Mouse (Mus musculus): ENCODE results near the gene Susd6. TPM values are rescaled to one million over a fixed set of nuclear protein-coding genes. Genes with fewer than 3 reads are reported as not detected.

Gene Susd6
- total and polyA plus RNA-seq, 3 experiments: 29.6 to 135 (median 66.6) TPM

GRCm38 (mm10) chr12:80782892-80783291 lies 7.4 kb upstream of the Susd6 start:
- Histone ChIP-seq H3K4me1 (ENCODE audit: insufficient read depth, low read depth, low read length) (peaks cover 82% of the 10 kb centered on the region), H3K36me3 (replicated peaks) (no peaks in the 10 kb centered on the region), H3K9me3 (replicated peaks) (no peaks in the 10 kb centered on the region), H3K27me3 (ENCODE audit: insufficient read depth, low read length) (no peaks in the 10 kb centered on the region; the same call in 1 of the 2 replicates), H3K4me3 (ENCODE audit: low read depth, low read length) (no peak overlapping the region)
- ATAC-seq (ENCODE audit: extremely low read depth, insufficient number of reproducible peaks, low FRiP score, poor library complexity, severe bottlenecking): no peak
- no peak for TF ChIP-seq POLR2AphosphoS5 (IDR thresholded peaks at IDR 0.05; ENCODE audit: insufficient replicate concordance, low read depth, low read length)
- no peak for TF ChIP-seq CTCF (IDR thresholded peaks at IDR 0.05; ENCODE audit: low read depth, low read length)
- TF ChIP-seq TAL1 (conservative IDR thresholded peaks at IDR 0.05; ENCODE audit: low read depth, low read length): no peak
- no peak for TF ChIP-seq GATA2 (IDR thresholded peaks at IDR 0.05; ENCODE audit: borderline replicate concordance, low read depth, low read length)
- no peak for TF ChIP-seq GATA1 (IDR thresholded peaks at IDR 0.05; ENCODE audit: borderline replicate concordance, low read length)
- DNase-seq (ENCODE audit: low spot score): no peak

GRCm38 (mm10) chr12:80783889-80784288 lies 6.4 kb upstream of the Susd6 start:
- Histone ChIP-seq H3K4me3 (ENCODE audit: low read depth, low read length) (no peak overlapping the region), H3K9me3 (replicated peaks) (no peaks in the 10 kb centered on the region), H3K4me1 (ENCODE audit: insufficient read depth, low read depth, low read length) (peaks cover 81% of the 10 kb centered on the region), H3K36me3 (replicated peaks) (no peaks in the 10 kb centered on the region), H3K27me3 (ENCODE audit: insufficient read depth, low read length) (no peaks in the 10 kb centered on the region; the same call in 1 of the 2 replicates)
- TF ChIP-seq GATA1 (IDR thresholded peaks at IDR 0.05; ENCODE audit: borderline replicate concordance, low read length): no peak
- no peak for TF ChIP-seq TAL1 (conservative IDR thresholded peaks at IDR 0.05; ENCODE audit: low read depth, low read length)
- TF ChIP-seq GATA2 (IDR thresholded peaks at IDR 0.05; ENCODE audit: borderline replicate concordance, low read depth, low read length): no peak
- TF ChIP-seq CTCF (IDR thresholded peaks at IDR 0.05; ENCODE audit: low read depth, low read length): no peak
- TF ChIP-seq POLR2AphosphoS5 (IDR thresholded peaks at IDR 0.05; ENCODE audit: insufficient replicate concordance, low read depth, low read length): no peak
- DNase-seq (ENCODE audit: low spot score): no peak
- no peak for ATAC-seq (ENCODE audit: extremely low read depth, insufficient number of reproducible peaks, low FRiP score, poor library complexity, severe bottlenecking)

- H3K4me1 ChIP-seq (ENCODE audit: insufficient read depth, low read depth, low read length): peaks cover 76% of the 10 kb centered on the region
- TF ChIP-seq GATA1 (IDR thresholded peaks at IDR 0.05; ENCODE audit: borderline replicate concordance, low read length) (no peak), POLR2AphosphoS5 (IDR thresholded peaks at IDR 0.05; ENCODE audit: insufficient replicate concordance, low read depth, low read length) (no peak), GATA2 (IDR thresholded peaks at IDR 0.05; ENCODE audit: borderline replicate concordance, low read depth, low read length) (no peak), CTCF (IDR thresholded peaks at IDR 0.05; ENCODE audit: low read depth, low read length) (no peak), TAL1 (conservative IDR thresholded peaks at IDR 0.05; ENCODE audit: low read depth, low read length) (no peak)
- no peak overlapping the region for H3K4me3 ChIP-seq (ENCODE audit: low read depth, low read length)
- H3K36me3 ChIP-seq (replicated peaks): no peaks in the 10 kb centered on the region
- no peak for ATAC-seq (ENCODE audit: extremely low read depth, insufficient number of reproducible peaks, low FRiP score, poor library complexity, severe bottlenecking)
- H3K27me3 ChIP-seq (ENCODE audit: insufficient read depth, low read length): no peaks in the 10 kb centered on the region; the same call in 1 of the 2 replicates
- H3K9me3 ChIP-seq (replicated peaks): no peaks in the 10 kb centered on the region
- DNase-seq (ENCODE audit: low spot score): peak; percentile 70
These were observed 5.3 kb upstream of the Susd6 start for GRCm38 (mm10) chr12:80785005-80785404.

GRCm38 (mm10) chr12:80785597-80785996 lies 4.7 kb upstream of the Susd6 start:
- H3K4me3 ChIP-seq (ENCODE audit: low read depth, low read length): no peak overlapping the region
- TF ChIP-seq GATA2 (IDR thresholded peaks at IDR 0.05; ENCODE audit: borderline replicate concordance, low read depth, low read length) (no peak), GATA1 (IDR thresholded peaks at IDR 0.05; ENCODE audit: borderline replicate concordance, low read length) (no peak), CTCF (IDR thresholded peaks at IDR 0.05; ENCODE audit: low read depth, low read length) (no peak)
- H3K36me3 ChIP-seq (replicated peaks): no peaks in the 10 kb centered on the region
- H3K9me3 ChIP-seq (replicated peaks): no peaks in the 10 kb centered on the region
- no peak for ATAC-seq (ENCODE audit: extremely low read depth, insufficient number of reproducible peaks, low FRiP score, poor library complexity, severe bottlenecking)
- H3K4me1 ChIP-seq (ENCODE audit: insufficient read depth, low read depth, low read length): peaks cover 73% of the 10 kb centered on the region
- H3K27me3 ChIP-seq (ENCODE audit: insufficient read depth, low read length): no peaks in the 10 kb centered on the region; the same call in 1 of the 2 replicates
- no peak for DNase-seq (ENCODE audit: low spot score)

GRCm38 (mm10) chr12:80786591-80786990 lies 3.7 kb upstream of the Susd6 start:
- Histone ChIP-seq H3K9me3 (replicated peaks) (no peaks in the 10 kb centered on the region), H3K4me3 (ENCODE audit: low read depth, low read length) (no peak overlapping the region), H3K27me3 (ENCODE audit: insufficient read depth, low read length) (no peaks in the 10 kb centered on the region; the same call in 1 of the 2 replicates), H3K36me3 (replicated peaks) (no peaks in the 10 kb centered on the region), H3K4me1 (ENCODE audit: insufficient read depth, low read depth, low read length) (peaks cover 64% of the 10 kb centered on the region)
- TF ChIP-seq CTCF (IDR thresholded peaks at IDR 0.05; ENCODE audit: low read depth, low read length) (no peak), GATA1 (IDR thresholded peaks at IDR 0.05; ENCODE audit: borderline replicate concordance, low read length) (no peak), POLR2AphosphoS5 (IDR thresholded peaks at IDR 0.05; ENCODE audit: insufficient replicate concordance, low read depth, low read length) (no peak), GATA2 (IDR thresholded peaks at IDR 0.05; ENCODE audit: borderline replicate concordance, low read depth, low read length) (no peak), TAL1 (conservative IDR thresholded peaks at IDR 0.05; ENCODE audit: low read depth, low read length) (no peak)
- ATAC-seq (ENCODE audit: extremely low read depth, insufficient number of reproducible peaks, low FRiP score, poor library complexity, severe bottlenecking) (no peak), DNase-seq (ENCODE audit: low spot score) (no peak)

GRCm38 (mm10) chr12:80787604-80788003 lies 2.7 kb upstream of the Susd6 start:
- no peak for ATAC-seq (ENCODE audit: extremely low read depth, insufficient number of reproducible peaks, low FRiP score, poor library complexity, severe bottlenecking)
- H3K36me3 ChIP-seq (replicated peaks): peaks cover 1% of the 10 kb centered on the region
- H3K27me3 ChIP-seq (ENCODE audit: insufficient read depth, low read length): no peaks in the 10 kb centered on the region; the same call in 1 of the 2 replicates
- no peak for TF ChIP-seq GATA1 (IDR thresholded peaks at IDR 0.05; ENCODE audit: borderline replicate concordance, low read length)
- no peak for TF ChIP-seq GATA2 (IDR thresholded peaks at IDR 0.05; ENCODE audit: borderline replicate concordance, low read depth, low read length)
- TF ChIP-seq CTCF (IDR thresholded peaks at IDR 0.05; ENCODE audit: low read depth, low read length): no peak
- TF ChIP-seq POLR2AphosphoS5 (IDR thresholded peaks at IDR 0.05; ENCODE audit: insufficient replicate concordance, low read depth, low read length): no peak
- no peak for TF ChIP-seq TAL1 (conservative IDR thresholded peaks at IDR 0.05; ENCODE audit: low read depth, low read length)
- H3K4me1 ChIP-seq (ENCODE audit: insufficient read depth, low read depth, low read length): peaks cover 61% of the 10 kb centered on the region
- no peaks in the 10 kb centered on the region for H3K9me3 ChIP-seq (replicated peaks)
- no peak for DNase-seq (ENCODE audit: low spot score)
- no peak overlapping the region for H3K4me3 ChIP-seq (ENCODE audit: low read depth, low read length)

All from G1E (cell line).